Mouse (Mus musculus) B cell, adult (primary cell): ENCODE data around the gene Nfkbil1. TPM values are rescaled to one million over a fixed set of nuclear protein-coding genes. Genes with fewer than 3 reads are reported as not detected.

Experiments used
- total RNA-seq: library from RNA; stranded (reverse); gene quantifications from 4 replicates; pipeline ENCODE4 v1.2.4, GENCODE M21; 2023; ENCODE audit not compliant: inconsistent age

The Nfkbil1 gene
- total RNA-seq, result 13.3 to 15.9 TPM (median 13.7 TPM) in 4 replicates

DNA sequence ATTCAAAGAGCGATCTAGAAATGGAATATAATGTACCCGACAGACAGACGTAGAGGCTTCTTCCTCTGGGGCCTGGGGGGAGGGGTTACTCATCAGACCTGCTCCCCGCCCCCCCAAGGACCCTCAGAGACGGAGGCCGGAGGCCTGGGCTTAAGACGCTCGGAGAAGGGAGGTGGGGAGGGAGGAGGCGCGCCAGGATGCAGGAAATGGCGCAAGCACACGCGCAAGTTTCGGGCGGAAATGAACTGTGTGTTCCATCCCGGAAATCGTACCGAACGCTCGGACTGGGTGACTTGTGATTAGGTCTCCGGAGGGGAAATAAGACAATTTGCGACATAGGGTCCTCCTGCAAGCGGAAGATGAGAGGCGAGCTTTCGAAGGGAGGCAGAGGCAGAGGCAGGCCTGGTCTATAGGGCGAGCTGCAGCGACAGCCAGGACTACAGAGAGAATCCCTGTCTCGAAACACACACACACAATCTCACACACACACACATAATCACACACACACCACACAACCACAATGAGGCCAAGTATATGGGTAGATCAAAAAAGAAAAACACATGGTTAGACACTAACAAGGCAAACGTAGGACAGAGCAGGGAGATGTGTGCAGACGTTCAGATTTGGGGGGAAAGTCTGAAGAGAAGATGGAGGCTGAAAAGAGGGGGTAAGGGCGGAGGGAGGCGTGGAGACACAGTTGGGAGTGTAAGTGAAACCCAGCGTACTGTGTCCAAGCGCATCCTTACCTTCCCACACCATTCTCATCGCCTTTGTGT, at the start of gene Nfkbil1:
Nfkbil1 (minus strand) TSS at position 179 of the 776 bp plus-strand sequence.

DNA sequence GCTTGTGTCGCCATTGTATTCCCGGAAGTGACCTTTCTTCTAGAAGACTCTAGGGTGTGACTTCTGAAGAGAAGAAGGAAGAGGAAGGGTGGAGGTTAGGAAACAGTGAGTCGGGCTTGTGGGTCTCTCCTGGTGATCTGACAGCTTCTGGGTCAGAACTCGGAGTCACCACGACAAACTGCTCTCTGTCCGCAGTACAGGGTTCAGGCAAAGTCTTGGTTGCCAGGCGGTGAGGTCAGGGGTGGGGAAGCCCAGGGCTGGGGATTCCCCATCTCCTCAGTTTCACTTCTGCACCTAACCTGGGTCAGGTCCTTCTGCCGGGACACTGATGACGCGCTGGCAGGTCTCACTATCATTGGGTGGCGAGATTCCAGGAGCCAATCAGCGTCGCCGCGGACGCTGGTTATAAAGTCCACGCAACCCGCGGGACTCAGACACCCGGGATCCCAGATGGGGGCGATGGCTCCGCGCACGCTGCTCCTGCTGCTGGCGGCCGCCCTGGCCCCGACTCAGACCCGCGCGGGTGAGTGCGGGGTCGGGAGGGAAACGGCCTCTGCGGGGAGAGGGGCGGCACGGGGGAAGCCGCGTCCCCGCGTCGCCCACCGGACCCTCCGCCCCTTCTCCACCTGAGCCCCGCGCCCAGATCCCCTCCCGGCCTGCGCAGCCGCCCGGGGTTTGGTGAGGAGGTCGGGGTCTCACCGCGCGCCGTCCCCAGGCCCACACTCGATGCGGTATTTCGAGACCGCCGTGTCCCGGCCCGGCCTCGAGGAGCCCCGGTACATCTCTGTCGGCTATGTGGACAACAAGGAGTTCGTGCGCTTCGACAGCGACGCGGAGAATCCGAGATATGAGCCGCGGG, 27.3 kb upstream of the Nfkbil1 start, which contains the start of gene H2-D1:
H2-D1 (plus strand) TSS at position 67 of the 859 bp plus-strand sequence.

DNA sequence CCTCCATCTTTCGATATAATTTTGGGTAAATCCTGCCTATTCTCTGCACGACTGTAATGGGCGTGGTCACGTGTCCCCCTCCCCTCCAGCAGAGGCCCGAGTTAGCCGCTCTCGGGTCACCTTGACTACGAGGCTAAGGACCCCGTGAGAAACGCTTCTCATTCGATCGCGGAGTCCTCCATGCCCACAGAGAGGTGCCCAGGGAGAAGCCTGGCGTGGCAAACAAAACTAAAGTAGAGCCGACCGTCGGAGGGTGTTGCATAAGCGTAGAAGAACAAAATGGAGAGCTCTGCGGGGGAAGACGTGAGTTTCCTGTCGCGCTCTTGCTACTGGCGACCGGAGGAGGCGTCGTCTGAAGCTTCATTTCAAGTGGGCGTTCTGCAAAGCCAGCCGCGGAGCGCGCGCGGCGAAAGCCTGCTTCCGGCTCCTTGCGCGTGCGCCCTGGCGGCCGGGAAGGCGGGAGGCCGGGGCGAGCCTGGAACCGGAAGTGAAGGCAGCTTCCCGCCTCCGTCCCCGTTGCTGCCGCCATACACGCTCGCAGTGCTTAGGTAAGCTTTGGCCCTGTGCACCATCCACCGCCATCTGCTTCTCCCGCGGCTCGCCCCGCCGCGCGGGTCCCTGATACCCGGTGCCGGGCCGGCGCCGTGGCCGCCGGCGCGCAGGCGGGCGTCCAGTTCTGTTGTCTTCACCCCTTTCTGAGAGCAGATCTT, 5.9 kb upstream of the Nfkbil1 start, which contains the start of gene Ddx39b:
Ddx39b (plus strand) TSS at position 442 of the 710 bp plus-strand sequence.

DNA sequence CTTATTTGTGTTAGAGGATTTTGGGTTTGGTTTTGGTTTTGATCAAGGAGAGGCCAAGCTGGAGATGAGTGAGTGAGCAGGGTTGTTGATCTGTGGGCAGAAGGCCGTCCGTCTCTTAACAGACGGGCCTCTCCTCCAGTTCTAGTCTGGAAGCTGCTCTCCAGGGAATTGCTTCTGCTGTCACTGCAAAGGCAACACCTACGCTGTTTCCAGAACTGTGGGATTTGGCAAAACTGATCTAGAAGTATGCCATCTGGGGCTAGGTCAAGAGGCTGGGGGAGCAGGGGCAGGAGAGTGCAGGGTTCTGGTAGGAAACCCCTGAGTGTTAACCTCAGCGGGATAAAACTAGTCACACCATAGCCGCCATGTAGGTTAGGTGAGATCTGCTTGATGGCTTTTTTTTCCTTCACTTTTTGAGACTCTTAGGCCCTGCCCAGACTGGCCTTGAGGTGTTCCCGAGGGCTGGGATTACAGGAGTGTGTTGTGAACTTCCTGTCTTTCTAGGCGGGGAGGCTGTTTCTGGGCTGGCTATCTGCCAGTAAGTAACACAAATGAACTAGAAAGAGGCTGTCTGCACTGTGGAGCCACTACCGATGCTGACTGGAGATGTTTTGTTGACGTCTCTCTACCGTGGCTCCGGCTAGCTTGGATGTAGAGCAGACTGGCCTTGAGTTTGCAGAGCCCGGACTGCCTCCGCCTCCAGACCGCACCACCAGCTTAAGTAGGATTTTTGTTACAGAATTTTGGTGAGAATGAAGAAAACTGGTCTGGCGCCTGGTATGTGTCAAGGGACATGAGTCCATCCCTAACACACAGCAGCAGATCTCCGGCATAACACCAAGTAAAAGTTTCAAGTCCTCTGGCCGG, 2.2 kb downstream of the Nfkbil1 start, which contains the start of gene Atp6v1g2:
Atp6v1g2 (plus strand) TSS at position 547 of the 867 bp plus-strand sequence.

DNA sequence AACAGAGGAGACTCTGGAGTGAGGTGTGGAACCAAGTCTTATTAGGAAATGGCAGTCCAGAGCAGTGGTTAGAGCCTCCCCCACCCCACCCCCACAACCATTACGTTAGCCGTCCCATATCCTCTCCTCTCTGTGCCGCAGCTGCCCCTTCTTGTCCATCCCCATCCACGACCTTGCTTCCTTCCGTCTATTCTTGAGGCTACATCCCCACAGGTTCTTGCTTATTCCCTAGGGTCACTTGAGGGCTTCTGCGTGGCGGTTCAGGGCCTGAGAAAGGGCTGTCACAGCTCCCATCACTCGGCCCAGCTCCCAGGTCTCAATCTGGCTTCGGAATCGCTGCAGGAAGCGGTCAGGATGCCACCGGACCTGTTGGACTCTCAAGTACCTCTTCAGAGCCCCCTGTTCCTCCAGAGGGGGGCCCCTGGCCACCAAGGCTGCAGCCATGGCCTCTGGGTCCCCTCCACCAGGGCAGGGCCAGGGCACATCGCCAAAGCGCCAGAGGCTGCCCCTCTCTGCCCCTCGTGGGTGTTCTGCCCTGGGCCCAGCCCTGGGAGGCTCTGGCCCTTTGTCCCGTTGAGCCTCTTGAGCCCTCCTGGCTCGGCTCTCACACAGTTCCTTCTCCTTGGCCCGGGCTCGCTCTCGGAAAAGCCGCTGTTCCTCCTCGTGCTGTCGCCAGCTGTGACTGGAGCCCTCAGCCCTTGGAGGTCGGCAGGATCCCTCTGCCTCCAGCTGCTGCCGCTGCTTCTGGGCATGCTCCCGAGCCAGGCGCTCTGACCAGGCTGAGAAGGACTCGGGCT, 15.2 kb downstream of the Nfkbil1 start, which contains the start of gene Gm16181:
Gm16181 (plus strand) TSS at position 679 of the 797 bp plus-strand sequence.

DNA sequence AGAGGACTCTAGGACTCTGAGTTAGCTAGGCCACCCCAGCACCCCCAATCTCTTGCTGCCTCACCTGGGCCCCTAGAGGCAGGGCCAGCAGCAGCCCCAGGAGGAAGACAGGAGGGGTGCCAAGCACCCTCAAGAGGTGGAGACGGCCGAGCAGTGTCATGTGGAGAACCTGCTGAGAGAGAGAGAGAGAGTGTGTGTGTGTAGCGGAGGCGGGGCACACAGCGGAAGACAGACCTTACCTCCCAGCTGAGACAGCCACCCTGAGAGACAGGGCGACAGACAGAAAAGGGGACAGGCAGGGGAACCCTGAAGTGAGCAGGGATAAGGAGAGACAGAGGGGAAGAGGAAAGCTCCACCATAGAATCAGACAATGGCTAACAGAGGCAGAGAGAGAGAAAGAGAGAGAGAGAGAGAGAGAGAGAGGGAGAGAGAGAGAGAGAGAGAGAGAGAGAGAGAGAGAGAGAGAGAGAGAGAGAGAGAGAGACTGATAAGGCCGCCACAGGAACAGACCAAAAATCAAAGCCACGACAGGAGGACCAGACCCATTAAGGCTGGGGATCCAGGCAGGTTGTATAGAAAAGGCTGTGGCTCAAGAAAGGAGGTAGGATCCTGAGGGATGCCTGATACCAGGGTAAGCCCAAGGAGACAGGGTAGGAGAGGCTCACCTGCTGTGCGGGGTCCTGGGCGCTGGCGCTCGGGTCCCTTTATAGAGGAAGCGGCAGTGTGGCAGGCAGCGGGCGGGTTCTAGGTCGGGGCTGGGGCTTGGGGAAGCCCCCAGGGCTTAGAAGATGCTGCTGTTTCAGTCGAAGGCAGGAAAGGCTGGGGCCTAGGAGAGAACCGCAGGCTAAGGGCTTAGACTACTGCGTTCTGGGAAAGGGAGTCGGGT, 30.9 kb downstream of the Nfkbil1 start, which contains the start of gene Lta:
Lta (minus strand) TSS at position 858 of the 886 bp plus-strand sequence.

DNA sequence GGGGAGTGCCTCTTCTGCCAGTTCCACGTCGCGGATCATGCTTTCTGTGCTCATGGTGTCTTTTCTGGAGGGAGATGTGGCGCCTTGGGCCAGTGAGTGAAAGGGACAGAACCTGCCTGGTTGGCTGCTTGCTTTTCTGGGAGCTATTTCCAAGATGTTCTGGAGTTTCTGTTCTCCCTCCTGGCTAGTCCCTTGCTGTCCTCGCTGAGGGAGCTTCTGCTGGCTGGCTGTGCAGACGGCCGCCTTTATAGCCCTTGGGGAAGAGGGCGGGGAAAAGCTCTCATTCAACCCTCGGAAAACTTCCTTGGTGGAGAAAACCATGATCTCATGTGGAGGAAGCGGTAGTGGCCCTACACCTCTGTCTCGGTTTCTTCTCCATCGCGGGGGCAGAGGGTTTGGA, 33.8 kb downstream of the Nfkbil1 start, which contains the start of gene Tnf:
Tnf (minus strand) TSS at position 221 of the 400 bp plus-strand sequence.

DNA sequence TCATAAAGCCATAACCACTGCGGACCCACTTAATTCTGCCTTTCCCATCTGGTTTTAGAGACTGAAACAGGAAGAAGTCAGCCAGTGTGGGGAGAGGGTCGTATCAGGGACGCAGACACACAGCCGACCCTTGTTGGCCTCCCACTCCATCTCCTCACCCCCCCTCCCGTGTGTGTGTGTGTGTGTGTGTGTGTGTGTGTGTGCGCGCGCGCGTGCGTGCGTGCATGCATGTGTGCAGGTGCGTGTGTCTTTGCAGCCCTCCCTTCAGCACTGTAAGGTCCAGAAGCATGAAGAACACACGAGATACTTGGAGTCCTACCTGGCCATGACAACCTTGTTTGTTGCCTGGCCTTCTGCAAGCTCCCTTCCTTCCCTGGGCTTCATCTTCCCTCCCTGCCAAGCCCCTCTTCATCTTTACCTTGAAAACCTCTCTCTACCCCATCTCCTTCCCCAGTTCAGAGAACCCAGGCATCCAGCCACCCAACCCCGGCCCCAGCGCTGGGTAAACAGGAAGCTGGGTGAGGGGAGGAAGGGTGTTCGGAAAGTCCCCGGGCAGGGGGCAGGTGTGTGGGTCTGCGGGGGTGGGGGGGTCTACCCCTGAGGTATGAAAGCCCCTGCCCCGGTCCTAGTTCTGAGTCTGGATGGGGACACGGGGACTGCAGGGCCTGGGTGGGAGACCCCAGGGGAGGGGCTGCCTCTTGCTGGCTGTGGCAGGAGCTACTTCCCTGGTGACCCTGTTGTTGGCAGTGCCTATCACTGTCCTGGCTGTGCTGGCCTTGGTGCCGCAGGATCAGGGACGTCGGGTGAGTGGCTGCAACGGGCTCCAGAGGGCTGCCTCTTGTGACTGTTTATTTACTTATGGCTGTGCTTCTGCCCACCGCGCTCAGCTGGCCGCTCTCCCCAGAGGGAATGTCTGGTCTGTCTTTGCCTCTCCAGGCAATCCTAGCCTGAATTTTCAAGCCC, 41.4 kb downstream of the Nfkbil1 start, which contains the start of gene Ltb:
Ltb (plus strand) TSS at position 559 of the 963 bp plus-strand sequence.

DNA sequence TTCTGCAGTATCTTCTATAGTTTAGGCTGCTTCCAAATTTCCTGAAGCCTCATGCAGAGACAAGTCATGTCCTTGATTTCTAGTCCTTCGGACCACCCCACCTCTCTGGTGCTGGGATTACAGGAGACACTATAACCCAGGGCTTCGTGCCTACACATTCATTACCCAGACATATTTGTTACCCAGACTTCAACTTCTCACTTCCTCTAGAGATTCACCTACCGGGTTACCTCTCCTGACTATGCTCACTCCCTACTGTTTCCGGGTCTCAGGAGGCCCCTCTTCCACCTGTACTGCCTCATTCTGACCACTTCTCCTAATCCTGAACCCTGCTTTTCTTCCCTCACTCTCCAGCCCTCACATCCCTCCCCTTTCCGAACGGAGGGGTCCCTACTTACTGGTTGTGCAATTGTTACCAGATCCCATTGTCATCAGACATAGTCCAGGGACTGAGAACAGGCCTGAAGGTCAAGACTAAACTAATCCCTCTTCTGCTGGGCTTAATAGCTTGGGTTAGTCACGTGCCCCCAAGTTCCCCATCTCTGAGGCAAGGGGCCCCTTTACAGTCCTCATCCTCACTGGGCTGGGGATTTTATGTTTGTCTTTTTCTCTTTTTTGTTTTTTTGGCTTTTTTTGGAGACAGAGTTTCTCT, 47.5 kb downstream of the Nfkbil1 start, which contains the start of gene Lst1:
Lst1 (minus strand) TSS at position 481 of the 652 bp plus-strand sequence.

DNA sequence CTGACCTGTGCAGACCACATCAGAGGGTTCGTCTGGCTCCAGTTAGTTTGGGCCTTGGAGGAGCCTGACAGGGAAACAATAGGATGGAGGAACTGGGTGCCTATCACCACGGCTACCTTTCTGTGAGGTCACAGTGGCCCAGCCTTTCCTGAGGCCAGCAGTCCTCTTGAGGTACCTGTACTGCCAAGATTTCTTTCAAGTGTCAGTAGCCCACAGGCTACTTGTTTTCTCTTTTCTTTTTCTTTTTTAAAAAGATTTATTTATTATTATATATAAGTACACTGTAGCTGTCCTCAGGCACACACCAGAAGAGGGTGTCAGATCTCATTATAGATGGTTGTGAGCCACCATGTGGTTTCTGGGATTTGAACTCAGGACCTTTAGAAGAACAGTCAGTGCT, 59.6 kb downstream of the Nfkbil1 start, which contains the start of gene Aif1:
Aif1 (minus strand) TSS at position 101 of the 400 bp plus-strand sequence.

Other genes with a start within 250 kb of the Nfkbil1 start
- gene Vars, start 234.8 kb downstream of the Nfkbil1 start, total RNA-seq, result 269 to 300 TPM (median 290 TPM) in 4 replicates
- 0.16 to 0.54 TPM (median 0.25 TPM) in 4 replicates for gene Vwa7, start 219.2 kb downstream of the Nfkbil1 start, total RNA-seq
- 3.4 to 6.4 TPM (median 4.6 TPM) in 4 replicates for gene Sapcd1, start 207.8 kb downstream of the Nfkbil1 start, total RNA-seq
- 6.1 to 10.5 TPM (median 9.2 TPM) in 4 replicates for gene Msh5, start 189.0 kb downstream of the Nfkbil1 start, total RNA-seq
- 196 to 218 TPM (median 210 TPM) in 4 replicates for gene Clic1, start 185.8 kb downstream of the Nfkbil1 start, total RNA-seq
- gene Ddah2, start 176.8 kb downstream of the Nfkbil1 start, total RNA-seq, result 2.6 to 4.8 TPM (median 4.2 TPM) in 4 replicates
- not detected in 4 replicates for gene Ly6g6c, start 170.4 kb downstream of the Nfkbil1 start, total RNA-seq
- gene Mpig6b, start 169.6 kb downstream of the Nfkbil1 start, total RNA-seq, result 0.45 TPM in 1 of 4 replicates, not detected in the others
- gene Ly6g6e, start 158.9 kb downstream of the Nfkbil1 start, total RNA-seq, result not detected in 4 replicates
- not detected in 4 replicates for gene Ly6g6d, start 157.7 kb downstream of the Nfkbil1 start, total RNA-seq
- gene Ly6g6f, start 150.2 kb downstream of the Nfkbil1 start, total RNA-seq, result not detected in 4 replicates
- 76.3 to 80.8 TPM (median 77.2 TPM) in 4 replicates for gene Abhd16a, start 146.5 kb downstream of the Nfkbil1 start, total RNA-seq
- not detected in 4 replicates for gene Ly6g5c, start 127.5 kb downstream of the Nfkbil1 start, total RNA-seq
- gene Ly6g5b, start 120.4 kb downstream of the Nfkbil1 start, total RNA-seq, result 0.93 to 1.6 TPM (median 1.2 TPM) in 4 replicates
- gene Gpank1, start 114.3 kb downstream of the Nfkbil1 start, total RNA-seq, result 24.7 to 31.8 TPM (median 30.3 TPM) in 4 replicates
- gene Csnk2b, start 113.7 kb downstream of the Nfkbil1 start, total RNA-seq, result 121 to 143 TPM (median 135 TPM) in 4 replicates
- 10.6 to 19.4 TPM (median 13.7 TPM) in 4 replicates for gene D17H6S53E, start 109.4 kb downstream of the Nfkbil1 start, total RNA-seq
- gene Apom, start 103.7 kb downstream of the Nfkbil1 start, total RNA-seq, result 0.51 to 2.8 TPM (median 0.69 TPM) in 3 of 4 replicates, not detected in the other
- 446 to 480 TPM (median 464 TPM) in 4 replicates for gene Bag6, start 100.6 kb downstream of the Nfkbil1 start, total RNA-seq
- gene Prrc2a, start 70.9 kb downstream of the Nfkbil1 start, total RNA-seq, result 328 to 347 TPM (median 341 TPM) in 4 replicates
- gene Aif1, start 59.7 kb downstream of the Nfkbil1 start, total RNA-seq, result 4.4 to 9.9 TPM (median 8.0 TPM) in 4 replicates
- gene Lst1, start 47.4 kb downstream of the Nfkbil1 start, total RNA-seq, result 38.1 to 43.3 TPM (median 40.2 TPM) in 4 replicates
- gene Ltb, start 41.4 kb downstream of the Nfkbil1 start, total RNA-seq, result 564 to 668 TPM (median 599 TPM) in 4 replicates
- 9.9 to 12.7 TPM (median 11.2 TPM) in 4 replicates for gene Tnf, start 33.8 kb downstream of the Nfkbil1 start, total RNA-seq
- gene Lta, start 30.4 kb downstream of the Nfkbil1 start, total RNA-seq, result 31.8 to 44.1 TPM (median 36.1 TPM) in 4 replicates
- gene Gm16181, start 15.0 kb downstream of the Nfkbil1 start, total RNA-seq, result not detected in 4 replicates
- gene Atp6v1g2, start 2.1 kb downstream of the Nfkbil1 start, total RNA-seq, result 1.6 to 2.5 TPM (median 2.1 TPM) in 4 replicates
- 432 to 470 TPM (median 447 TPM) in 4 replicates for gene Ddx39b, start 6.0 kb upstream of the Nfkbil1 start, total RNA-seq
- gene H2-D1, start 26.9 kb upstream of the Nfkbil1 start, total RNA-seq, result 1,753 to 1,919 TPM (median 1,880 TPM) in 4 replicates
- 11.8 to 16.3 TPM (median 15.1 TPM) in 4 replicates for gene H2-Q1, start 84.6 kb upstream of the Nfkbil1 start, total RNA-seq
- gene H2-Q2, start 106.5 kb upstream of the Nfkbil1 start, total RNA-seq, result 6.7 to 12.2 TPM (median 10.3 TPM) in 4 replicates
- 342 to 364 TPM (median 361 TPM) in 4 replicates for gene H2-Q4, start 143.8 kb upstream of the Nfkbil1 start, total RNA-seq
- gene H2-Q6, start 189.1 kb upstream of the Nfkbil1 start, total RNA-seq, result 271 to 340 TPM (median 322 TPM) in 4 replicates
- gene H2-Q7, start 203.4 kb upstream of the Nfkbil1 start, total RNA-seq, result 154 to 200 TPM (median 183 TPM) in 4 replicates
- gene H2-Q10, start 234.3 kb upstream of the Nfkbil1 start, total RNA-seq, result 55.8 to 66.3 TPM (median 64.4 TPM) in 4 replicates